Mouse (Mus musculus): ENCODE data around the gene Clmn. TPM values are rescaled to one million over a fixed set of nuclear protein-coding genes. Genes with fewer than 3 reads are reported as not detected.
A peak's percentile ranks its signal among the peaks of the same experiment; 100 is the strongest.

Gene Clmn
- polyA plus RNA-seq, 1 experiment from 2014 or later, result 1.5 TPM

GRCm38 (mm10) chr12:104806680-104807375, 58.0 kb downstream of the Clmn start:
- 0 out of 2 replicates have a peak, but pooled peaks have one; percentile 43 for ATAC-seq (ENCODE audit: low FRiP score, low read depth)
- 46% methylated on average over 4 of the region's 4 CpGs for WGBS

GRCm38 (mm10) chr12:104801494-104802260, 63.2 kb downstream of the Clmn start:
- H3K4me2 ChIP-seq, result no peak overlapping the region
- peaks cover 19% of the 10 kb centered on the region for H3K36me3 ChIP-seq
- ATAC-seq (ENCODE audit: low FRiP score, low read depth), result no peak
- peaks cover 19% of the 10 kb centered on the region; the same call in 1 of the 2 replicates for H3K9me3 ChIP-seq
- H3K27ac ChIP-seq (replicated peaks), result no peak overlapping the region
- no peaks in the 10 kb centered on the region for H3K27me3 ChIP-seq
- 40% methylated on average over 9 of the region's 9 CpGs for WGBS
- H3K9ac ChIP-seq, result no peak overlapping the region
- H3K4me3 ChIP-seq, result no peak overlapping the region
- peaks cover 14% of the 10 kb centered on the region for H3K4me1 ChIP-seq (replicated peaks)

More at GRCm38 (mm10) chr12:104806680-104807375, 58.0 kb downstream of the Clmn start:
- Histone ChIP-seq H3K9ac (no peak overlapping the region), H3K4me2 (no peak overlapping the region), H3K27ac (replicated peaks) (no peak overlapping the region), H3K4me3 (no peak overlapping the region), H3K9me3 (no peaks in the 10 kb centered on the region), H3K27me3 (no peaks in the 10 kb centered on the region), H3K36me3 (no peaks in the 10 kb centered on the region), H3K4me1 (replicated peaks) (peaks cover 13% of the 10 kb centered on the region)

GRCm38 (mm10) chr12:104799365-104799764, 65.5 kb downstream of the Clmn start:
- ATAC-seq (ENCODE audit: low FRiP score, low read depth), result no peak
- Histone ChIP-seq H3K9me3 (peaks cover 19% of the 10 kb centered on the region; the same call in 1 of the 2 replicates), H3K4me2 (no peak overlapping the region), H3K27me3 (no peaks in the 10 kb centered on the region), H3K36me3 (peaks cover 19% of the 10 kb centered on the region), H3K4me1 (replicated peaks) (peaks cover 11% of the 10 kb centered on the region), H3K9ac (no peak overlapping the region), H3K27ac (replicated peaks) (no peak overlapping the region), H3K4me3 (no peak overlapping the region)
- WGBS, result 90% methylated on average over 3 of the region's 3 CpGs

GRCm38 (mm10) chr12:104797905-104798304, 67.0 kb downstream of the Clmn start:
- no peak for ATAC-seq (ENCODE audit: low FRiP score, low read depth)
- Histone ChIP-seq H3K4me2 (no peak overlapping the region), H3K27me3 (no peaks in the 10 kb centered on the region), H3K9me3 (peaks cover 19% of the 10 kb centered on the region; the same call in 1 of the 2 replicates), H3K27ac (replicated peaks) (no peak overlapping the region), H3K36me3 (peaks cover 19% of the 10 kb centered on the region), H3K9ac (no peak overlapping the region), H3K4me3 (no peak overlapping the region), H3K4me1 (replicated peaks) (peaks cover 11% of the 10 kb centered on the region)
- 97% methylated on average over 6 of the region's 6 CpGs for WGBS

- Histone ChIP-seq H3K4me3 (no peak overlapping the region), H3K4me1 (replicated peaks) (peaks cover 6% of the 10 kb centered on the region), H3K4me2 (no peak overlapping the region), H3K9me3 (peaks cover 19% of the 10 kb centered on the region; the same call in 1 of the 2 replicates), H3K36me3 (peaks cover 19% of the 10 kb centered on the region), H3K9ac (no peak overlapping the region), H3K27ac (replicated peaks) (no peak overlapping the region), H3K27me3 (no peaks in the 10 kb centered on the region)
- 89% methylated on average over 11 of the region's 11 CpGs for WGBS
- no peak for ATAC-seq (ENCODE audit: low FRiP score, low read depth)
Measured at GRCm38 (mm10) chr12:104796635-104797378, 68.1 kb downstream of the Clmn start.

GRCm38 (mm10) chr12:104794957-104795356, 69.9 kb downstream of the Clmn start:
- Histone ChIP-seq H3K4me3 (no peak overlapping the region), H3K4me1 (replicated peaks) (no peaks in the 10 kb centered on the region), H3K36me3 (peaks cover 18% of the 10 kb centered on the region), H3K27ac (replicated peaks) (no peak overlapping the region), H3K4me2 (no peak overlapping the region), H3K9me3 (peaks cover 19% of the 10 kb centered on the region; the same call in 1 of the 2 replicates), H3K27me3 (no peaks in the 10 kb centered on the region), H3K9ac (no peak overlapping the region)
- 35% methylated on average over 5 of the region's 5 CpGs for WGBS
- no peak for ATAC-seq (ENCODE audit: low FRiP score, low read depth)

GRCm38 (mm10) chr12:104793486-104793885, 71.4 kb downstream of the Clmn start:
- no peak for ATAC-seq (ENCODE audit: low FRiP score, low read depth)
- Histone ChIP-seq H3K9me3 (peaks cover 8% of the 10 kb centered on the region; the same call in 1 of the 2 replicates), H3K27me3 (no peaks in the 10 kb centered on the region), H3K4me2 (no peak overlapping the region), H3K4me1 (replicated peaks) (no peaks in the 10 kb centered on the region), H3K4me3 (no peak overlapping the region), H3K36me3 (0 out of 2 replicates have a peak, but pooled peaks cover 5% of the 10 kb centered on the region), H3K9ac (no peak overlapping the region), H3K27ac (replicated peaks) (no peak overlapping the region)
- 69% methylated on average over 12 of the region's 12 CpGs for WGBS

- H3K27ac ChIP-seq (replicated peaks), result no peak overlapping the region
- H3K9ac ChIP-seq, result no peak overlapping the region
- H3K4me3 ChIP-seq, result no peak overlapping the region
- WGBS, result 100% methylated on average over 1 of the region's 1 CpGs
- H3K36me3 ChIP-seq, result no peaks in the 10 kb centered on the region
- H3K9me3 ChIP-seq, result no peaks in the 10 kb centered on the region
- no peaks in the 10 kb centered on the region for H3K4me1 ChIP-seq (replicated peaks)
- no peak overlapping the region for H3K4me2 ChIP-seq
- no peak for ATAC-seq (ENCODE audit: low FRiP score, low read depth)
- no peaks in the 10 kb centered on the region for H3K27me3 ChIP-seq
Measured at GRCm38 (mm10) chr12:104777603-104778002, 87.3 kb downstream of the Clmn start.

GRCm38 (mm10) chr12:104771941-104772340, 92.9 kb downstream of the Clmn start:
- H3K27me3 ChIP-seq, result no peaks in the 10 kb centered on the region
- WGBS, result 74% methylated on average over 2 of the region's 2 CpGs
- no peaks in the 10 kb centered on the region for H3K4me1 ChIP-seq (replicated peaks)
- H3K4me2 ChIP-seq, result no peak overlapping the region
- H3K36me3 ChIP-seq, result no peaks in the 10 kb centered on the region
- no peak for ATAC-seq (ENCODE audit: low FRiP score, low read depth)
- H3K9me3 ChIP-seq, result no peaks in the 10 kb centered on the region
- H3K4me3 ChIP-seq, result no peak overlapping the region
- no peak overlapping the region for H3K27ac ChIP-seq (replicated peaks)
- no peak overlapping the region for H3K9ac ChIP-seq

- ATAC-seq (ENCODE audit: low FRiP score, low read depth), result no peak
- Histone ChIP-seq H3K9ac (no peak overlapping the region), H3K4me3 (no peak overlapping the region), H3K27ac (replicated peaks) (no peak overlapping the region), H3K4me1 (replicated peaks) (no peaks in the 10 kb centered on the region), H3K36me3 (no peaks in the 10 kb centered on the region), H3K27me3 (no peaks in the 10 kb centered on the region), H3K4me2 (no peak overlapping the region), H3K9me3 (no peaks in the 10 kb centered on the region)
- 54% methylated on average over 10 of the region's 10 CpGs for WGBS
Measured at GRCm38 (mm10) chr12:104769201-104769785, 95.6 kb downstream of the Clmn start.

GRCm38 (mm10) chr12:104767183-104767582, 97.7 kb downstream of the Clmn start:
- WGBS, result 84% methylated on average over 4 of the region's 4 CpGs
- H3K9me3 ChIP-seq, result no peaks in the 10 kb centered on the region
- H3K27ac ChIP-seq (replicated peaks), result no peak overlapping the region
- H3K4me3 ChIP-seq, result no peak overlapping the region
- H3K36me3 ChIP-seq, result no peaks in the 10 kb centered on the region
- ATAC-seq (ENCODE audit: low FRiP score, low read depth), result no peak
- no peak overlapping the region for H3K4me2 ChIP-seq
- no peaks in the 10 kb centered on the region for H3K27me3 ChIP-seq
- no peak overlapping the region for H3K9ac ChIP-seq
- no peaks in the 10 kb centered on the region for H3K4me1 ChIP-seq (replicated peaks)

Data from hindbrain, embryonic 15.5 days (tissue).